Comparison of ENCODE assay signal across 18 mouse cellular contexts in the genomic region with DNA sequence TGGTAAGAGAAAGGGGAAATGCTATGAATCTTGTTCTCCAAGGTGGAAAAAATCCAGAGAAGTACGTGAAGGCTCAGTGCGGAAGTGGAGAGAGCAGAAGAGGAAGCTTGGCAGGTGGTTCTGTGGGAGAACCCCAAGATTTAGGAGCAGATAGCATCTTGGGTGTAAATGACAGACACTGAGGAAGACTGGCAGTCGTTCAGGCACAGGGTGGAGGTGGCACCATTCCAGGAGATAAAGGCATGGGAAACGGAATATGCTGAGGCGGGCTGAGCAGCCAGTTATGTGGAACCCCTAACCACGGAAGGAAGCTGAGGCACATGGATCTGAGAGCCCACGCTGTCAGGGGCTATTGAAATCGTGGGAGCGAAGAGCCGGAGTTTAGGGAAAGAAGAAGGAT.
DNase-seq lines count a peak whose midpoint lies in the region; ATAC-seq lines count a peak whose summit lies in the region.
"Had no signal": no experiment of that assay in that cellular context is flagged by ENCODE, and none has a peak within 500 bp of the region (broad histone marks: within the 10 kb centered on the region; RNA-seq: fewer than 3 reads in every experiment).

No protein-coding gene starts in this region.

- WGBS in heart, embryonic 10.5 days, result 64% methylated on average over 10 of the region's 10 CpGs
- WGBS in midbrain, embryonic 11.5 days, result 82% methylated on average over 10 of the region's 10 CpGs
- WGBS in midbrain, embryonic 15.5 days, result 78% methylated on average over 10 of the region's 10 CpGs

- no peak overlapping the region for H3K9ac ChIP-seq in midbrain, embryonic 11.5 days (ENCODE audit: low read length)
- H3K9ac ChIP-seq in midbrain, embryonic 15.5 days, result no peak overlapping the region
- H3K9ac ChIP-seq: heart, embryonic 13.5 days; limb, embryonic 13.5 days; liver, embryonic 15.5 days had no signal

- intact Hi-C loops in heart, postnatal 10 days (cut with DNase I), result no loop called here

- H3K4me1 ChIP-seq in heart, embryonic 10.5 days, result peaks cover 4% of the 10 kb centered on the region; the same call in 1 of the 2 replicates
- H3K4me1 ChIP-seq in midbrain, embryonic 11.5 days (ENCODE audit: control insufficient read depth, insufficient read depth, low read length), result no peaks in the 10 kb centered on the region
- H3K4me1 ChIP-seq in midbrain, embryonic 15.5 days, result no peaks in the 10 kb centered on the region
- H3K4me1 ChIP-seq: hindbrain, embryonic 10.5 days; liver, embryonic 15.5 days had no signal

- no peaks in the 10 kb centered on the region for H3K36me3 ChIP-seq in heart, embryonic 10.5 days
- no peaks in the 10 kb centered on the region for H3K36me3 ChIP-seq in midbrain, embryonic 11.5 days (ENCODE audit: control insufficient read depth, insufficient read depth, low read length)
- H3K36me3 ChIP-seq in midbrain, embryonic 15.5 days (replicated peaks), result no peaks in the 10 kb centered on the region
- H3K36me3 ChIP-seq: G1E; heart, embryonic 13.5 days; hindbrain, embryonic 10.5 days; limb, embryonic 13.5 days; liver, embryonic 15.5 days had no signal

- no peaks in the 10 kb centered on the region for H3K9me3 ChIP-seq in heart, embryonic 10.5 days
- H3K9me3 ChIP-seq in midbrain, embryonic 11.5 days (ENCODE audit: control insufficient read depth, low read length), result no peaks in the 10 kb centered on the region
- no peaks in the 10 kb centered on the region for H3K9me3 ChIP-seq in midbrain, embryonic 15.5 days
- H3K9me3 ChIP-seq: G1E; hindbrain, embryonic 10.5 days; liver, embryonic 15.5 days had no signal

- DNase-seq in heart, embryonic 10.5 days (ENCODE audit: low spot score), result peak; percentile 55
- DNase-seq in heart, postnatal 10 days, result no peak
- DNase-seq in midbrain, embryonic 11.5 days (ENCODE audit: low spot score, missing footprints), result peak; percentile 65
- peak; percentile 68 for DNase-seq in cerebellum, adult 9-10 months
- peak; percentile 27 to 53 for DNase-seq in layer of hippocampus, postnatal 36 days
- DNase-seq in adrenal gland, postnatal 36 days, result no peak
- DNase-seq: adrenal gland, adult 2 months; embryo, embryonic 11 days; lung, postnatal 4 days; midbrain, embryonic 14.5 days; right cerebral cortex, postnatal 25 days had no signal

- no peak for ATAC-seq in midbrain, embryonic 11.5 days (ENCODE audit: low FRiP score)
- no peak for ATAC-seq in midbrain, embryonic 15.5 days (replicated peaks)

- no peak overlapping the region for H3K4me3 ChIP-seq in heart, embryonic 10.5 days
- no peak overlapping the region for H3K4me3 ChIP-seq in midbrain, embryonic 11.5 days (ENCODE audit: low read depth, low read length)
- H3K4me3 ChIP-seq in midbrain, embryonic 15.5 days, result no peak overlapping the region
- H3K4me3 ChIP-seq: heart, embryonic 13.5 days; hindbrain, embryonic 10.5 days; left cerebral cortex, adult 2 months; limb, embryonic 13.5 days; liver, embryonic 15.5 days had no signal

- H3K27me3 ChIP-seq in heart, embryonic 10.5 days (ENCODE audit: insufficient read depth, poor library complexity, severe bottlenecking), result peaks cover 36% of the 10 kb centered on the region; the same call in 1 of the 2 replicates
- no peaks in the 10 kb centered on the region for H3K27me3 ChIP-seq in midbrain, embryonic 11.5 days (ENCODE audit: control insufficient read depth, insufficient read depth, low read length)
- H3K27me3 ChIP-seq in midbrain, embryonic 15.5 days (replicated peaks), result no peaks in the 10 kb centered on the region
- H3K27me3 ChIP-seq: liver, embryonic 15.5 days had no signal

- no peak overlapping the region for H3K4me2 ChIP-seq in midbrain, embryonic 11.5 days
- no peak overlapping the region for H3K4me2 ChIP-seq in midbrain, embryonic 15.5 days
- H3K4me2 ChIP-seq: heart, embryonic 13.5 days; limb, embryonic 13.5 days; liver, embryonic 15.5 days had no signal

- H3K27ac ChIP-seq in heart, embryonic 10.5 days, result no peak overlapping the region
- H3K27ac ChIP-seq in midbrain, embryonic 11.5 days (ENCODE audit: low read depth, low read length), result no peak overlapping the region
- H3K27ac ChIP-seq in midbrain, embryonic 15.5 days, result no peak overlapping the region
- H3K27ac ChIP-seq: heart, embryonic 13.5 days; hindbrain, embryonic 10.5 days; left cerebral cortex, adult 2 months; limb, embryonic 13.5 days; liver, embryonic 15.5 days had no signal

Comparison
In these comparisons a context has a peak if more than half of its experiments do, and no peak if none do; other contexts are left out.
1. DNase-seq: peak in heart, embryonic 10.5 days (single experiment), midbrain, embryonic 11.5 days (single experiment), cerebellum, adult 9-10 months (single experiment) and layer of hippocampus, postnatal 36 days (2 of 2); none in heart, postnatal 10 days (0 of 2) and adrenal gland, postnatal 36 days (0 of 2).